Mouse (Mus musculus) adrenal gland, postnatal 14 days (tissue): ENCODE data around the gene Usp33. TPM values are rescaled to one million over a fixed set of nuclear protein-coding genes. Genes with fewer than 3 reads are reported as not detected.
A peak's percentile ranks its signal among the peaks of the same experiment; 100 is the strongest.

ENCODE experiments used
- DNase-seq: peaks from one replicate; pipeline ENCODE4 v3.0.0; 2021; ENCODE audit warnings: mixed read lengths
- total RNA-seq: library from RNA; stranded (reverse); gene quantifications from 2 replicates; pipeline ENCODE4 v1.2.3, GENCODE M21; 2021

The Usp33 gene
- total RNA-seq, 1 experiment from 2014 or later = 83.9 TPM

- no peak for DNase-seq
Observed at GRCm38 (mm10) chr3:152400875-152401274, 54.6 kb downstream of the Usp33 start.

- DNase-seq = peak; percentile 80
Observed at GRCm38 (mm10) chr3:152401964-152402670, 55.8 kb downstream of the Usp33 start.

DNA sequence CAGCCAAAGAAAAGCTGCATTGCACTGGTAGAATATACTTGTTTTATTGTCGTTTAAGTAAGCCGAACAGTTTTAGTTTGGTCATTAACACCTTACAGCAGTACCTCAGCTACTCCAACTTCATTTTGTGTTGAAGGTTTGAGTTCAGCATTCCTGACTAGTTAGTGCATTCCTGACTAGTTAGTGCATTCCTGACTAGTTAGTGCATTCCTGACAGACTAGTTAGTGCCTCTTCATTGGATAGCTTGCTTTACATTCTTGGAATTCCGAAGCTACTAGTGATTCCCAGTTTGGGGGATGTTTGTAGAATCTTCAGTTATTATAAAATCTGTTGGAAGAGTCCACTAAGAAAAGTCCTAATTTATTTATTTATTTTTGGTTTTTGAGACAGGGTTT lies 56.4 kb downstream of the Usp33 start:
- no peak for DNase-seq

GRCm38 (mm10) chr3:152403827-152404226 lies 57.5 kb downstream of the Usp33 start:
- DNase-seq = no peak

DNA sequence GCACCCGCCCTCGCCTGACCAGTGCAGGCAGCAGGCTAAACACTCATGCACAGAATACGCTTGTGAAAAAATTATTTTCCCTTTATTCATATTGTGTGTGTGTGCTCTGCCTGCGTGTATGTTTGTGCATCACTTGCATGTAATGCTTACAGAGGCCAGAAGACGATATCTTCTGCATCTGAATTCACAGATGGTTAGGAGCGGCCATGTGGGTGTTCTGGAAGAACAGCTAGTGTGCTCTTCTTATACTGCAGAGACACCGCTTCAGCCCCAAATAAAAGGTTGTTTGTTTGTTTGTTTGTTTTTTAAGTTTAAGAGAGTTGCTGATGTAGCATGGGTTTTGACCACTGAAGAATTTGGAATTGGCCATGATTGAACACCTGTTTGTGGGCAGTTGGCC lies 59.1 kb downstream of the Usp33 start:
- no peak for DNase-seq

DNA sequence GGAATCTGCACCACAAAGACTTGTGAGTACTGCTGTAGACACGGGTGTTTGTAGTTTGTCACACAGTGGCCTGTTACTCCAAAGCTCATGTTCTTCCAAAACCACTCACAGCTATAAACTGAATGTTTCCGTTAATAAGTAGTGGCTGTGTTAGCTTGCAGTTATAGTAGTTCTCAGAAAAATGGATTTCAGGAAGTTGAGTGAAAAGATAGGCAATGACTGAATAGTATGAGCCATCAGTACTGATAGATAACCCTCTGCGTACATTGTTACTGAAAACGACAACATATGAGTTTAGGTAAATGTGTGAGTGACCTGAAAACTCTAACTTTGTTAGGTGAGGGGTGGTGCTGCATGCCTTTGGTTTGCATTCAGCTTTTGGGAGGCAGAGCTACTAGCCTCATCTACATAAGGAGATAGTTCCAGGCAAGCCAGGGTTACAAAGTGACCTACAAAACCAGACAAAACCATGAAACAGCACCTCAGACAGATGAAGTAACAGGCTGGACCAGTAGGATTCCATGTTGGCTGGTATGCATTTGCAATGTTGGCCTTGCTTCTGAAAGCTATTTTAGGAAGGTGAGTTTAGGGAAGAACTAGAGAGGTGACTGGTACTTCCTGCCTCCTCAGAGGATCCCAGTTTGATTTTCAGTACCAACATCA lies 59.8 kb downstream of the Usp33 start:
- DNase-seq = no peak

DNA sequence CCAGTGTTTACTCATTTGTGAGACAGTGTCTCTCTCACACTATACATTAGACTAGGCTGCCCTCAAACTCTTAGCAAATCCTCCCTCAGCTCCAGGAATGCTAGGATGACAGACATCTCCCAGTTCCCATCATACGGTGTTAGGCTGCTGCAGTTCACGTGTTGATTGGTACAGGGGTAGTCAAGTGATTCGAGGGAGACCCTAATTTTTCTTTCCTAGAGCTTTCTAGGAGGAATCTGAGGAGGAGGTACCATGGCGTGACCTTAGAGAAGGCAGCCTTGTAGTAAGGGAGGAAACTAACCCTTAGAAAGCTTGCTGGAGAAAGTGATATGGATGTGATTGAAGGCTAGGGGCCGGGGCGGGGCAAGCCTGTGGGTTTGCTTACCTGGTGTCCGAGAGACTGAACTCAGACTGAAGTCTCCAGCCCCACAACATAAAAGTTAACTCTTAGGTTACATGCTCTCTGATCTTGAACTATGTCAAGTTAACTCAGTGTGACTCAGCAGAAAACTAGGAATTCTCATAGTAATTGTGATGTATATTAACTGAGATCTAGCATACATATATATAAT lies 64.8 kb downstream of the Usp33 start:
- no peak for DNase-seq

DNA sequence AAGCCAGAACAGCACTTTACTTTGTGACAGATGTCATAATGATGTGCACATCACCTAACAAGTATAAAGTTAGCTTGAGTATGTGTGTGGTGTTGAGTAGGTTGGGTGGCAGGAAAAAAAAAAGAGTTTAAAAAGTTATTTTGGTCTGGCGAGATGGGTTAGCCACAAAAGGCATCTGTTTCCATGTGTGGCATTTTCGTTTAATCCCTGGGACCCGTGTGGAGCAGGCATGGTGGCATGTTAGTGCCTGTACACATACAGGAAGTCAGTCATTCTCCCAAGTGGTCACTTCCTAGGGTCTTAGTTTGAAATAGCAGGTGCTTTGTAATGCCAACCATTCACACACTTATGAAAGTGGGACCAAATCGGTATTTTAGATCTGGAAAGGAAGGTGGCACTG lies 66.1 kb downstream of the Usp33 start:
- no peak for DNase-seq

DNA sequence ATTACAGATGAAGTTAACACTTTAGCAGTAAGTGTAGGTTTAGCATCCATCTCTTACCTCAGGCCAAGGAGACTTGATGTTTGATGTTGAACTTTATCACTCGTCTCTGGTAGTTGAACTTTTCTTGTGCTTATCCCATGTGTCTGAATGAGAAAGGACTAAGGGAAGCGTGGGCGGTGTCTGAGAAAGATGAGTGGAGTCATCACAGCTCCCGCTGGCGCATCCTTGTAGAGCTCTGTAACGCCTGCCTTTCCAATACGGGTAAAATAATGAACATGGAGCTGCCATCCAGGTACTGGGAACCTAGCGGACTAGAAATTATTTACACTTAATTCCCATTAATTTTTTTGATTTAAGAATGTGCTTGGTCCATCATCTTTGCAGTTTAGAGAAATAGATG lies 82.6 kb downstream of the Usp33 start:
- DNase-seq = no peak

DNA sequence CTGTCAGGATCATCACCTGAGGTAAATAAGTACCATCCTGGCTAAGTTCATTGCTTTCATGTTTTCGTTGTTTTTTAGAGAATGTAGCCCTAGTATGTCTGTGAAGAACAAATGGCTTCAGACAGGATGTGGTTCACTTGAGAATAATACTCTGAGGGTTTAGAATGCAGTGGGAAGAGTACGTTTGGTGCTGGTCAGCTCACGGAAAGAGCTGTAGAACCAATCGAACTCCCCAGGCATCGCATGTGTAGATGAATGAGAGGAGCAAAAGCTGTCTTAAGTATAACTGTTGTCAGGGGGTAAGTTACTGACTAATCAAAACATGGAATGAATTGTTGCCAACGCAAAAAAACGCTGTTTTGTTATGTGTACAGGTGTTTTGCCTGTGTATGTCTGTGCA lies 86.4 kb downstream of the Usp33 start:
- no peak for DNase-seq

GRCm38 (mm10) chr3:152435590-152435989 lies 89.3 kb downstream of the Usp33 start:
- DNase-seq = no peak

DNA sequence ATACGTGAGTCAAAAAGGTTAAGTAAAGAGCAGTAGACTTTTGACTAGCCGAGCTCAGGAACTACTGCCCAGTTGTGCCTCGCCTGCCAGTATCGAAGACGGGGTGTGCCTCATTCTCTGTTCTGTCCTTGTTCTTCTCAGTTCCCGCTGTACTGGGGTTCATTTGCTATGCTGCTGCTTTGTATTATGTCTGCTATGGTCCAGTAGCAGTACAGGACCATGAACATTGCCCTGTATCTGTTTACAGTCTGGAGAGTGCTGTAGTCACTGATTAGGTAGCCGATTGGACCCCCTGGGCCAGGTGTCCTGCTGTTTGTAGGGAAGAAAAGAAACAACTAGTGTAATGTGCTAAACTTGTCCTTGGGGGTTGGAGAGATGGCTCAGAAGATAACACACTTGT lies 91.8 kb downstream of the Usp33 start:
- no peak for DNase-seq

DNA sequence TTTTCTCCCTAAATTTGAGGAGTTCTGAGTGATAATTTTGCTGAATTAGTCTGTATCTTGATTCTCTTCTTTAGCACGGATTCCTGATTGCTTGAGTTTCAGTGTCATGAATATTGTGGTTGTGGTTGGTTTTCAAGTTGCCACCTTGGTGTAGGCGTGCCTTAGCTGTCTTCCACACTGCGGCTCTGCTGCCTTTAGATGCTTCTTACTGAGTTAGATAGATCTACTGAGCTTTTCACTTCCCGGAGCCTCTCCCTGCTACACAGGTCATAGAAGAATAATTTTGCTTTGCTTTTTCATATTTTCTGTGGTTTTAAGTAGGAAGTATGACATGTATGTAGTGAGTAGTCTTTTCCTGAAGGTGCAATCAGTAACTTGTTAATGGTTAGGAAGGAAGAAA lies 96.5 kb downstream of the Usp33 start:
- no peak for DNase-seq

Other genes starting within 250 kb of the Usp33 start
- gene Gipc2, start 180.2 kb upstream of the Usp33 start, total RNA-seq = 0.96 and 2.8 TPM in 2 replicates
- 38.6 and 45.2 TPM in 2 replicates for gene Dnajb4, start 136.2 kb upstream of the Usp33 start, total RNA-seq
- gene Fubp1, start 136.1 kb upstream of the Usp33 start, total RNA-seq = 149 and 160 TPM in 2 replicates
- gene Nexn, start 80.1 kb upstream of the Usp33 start, total RNA-seq = 7.6 and 7.9 TPM in 2 replicates
- 9.3 and 11.5 TPM in 2 replicates for gene Miga1, start 6.1 kb upstream of the Usp33 start, total RNA-seq
- 32.8 and 37.5 TPM in 2 replicates for gene Zzz3, start 49.0 kb downstream of the Usp33 start, total RNA-seq